Mouse (Mus musculus): ENCODE results near the gene Slc27a3.

DNA sequence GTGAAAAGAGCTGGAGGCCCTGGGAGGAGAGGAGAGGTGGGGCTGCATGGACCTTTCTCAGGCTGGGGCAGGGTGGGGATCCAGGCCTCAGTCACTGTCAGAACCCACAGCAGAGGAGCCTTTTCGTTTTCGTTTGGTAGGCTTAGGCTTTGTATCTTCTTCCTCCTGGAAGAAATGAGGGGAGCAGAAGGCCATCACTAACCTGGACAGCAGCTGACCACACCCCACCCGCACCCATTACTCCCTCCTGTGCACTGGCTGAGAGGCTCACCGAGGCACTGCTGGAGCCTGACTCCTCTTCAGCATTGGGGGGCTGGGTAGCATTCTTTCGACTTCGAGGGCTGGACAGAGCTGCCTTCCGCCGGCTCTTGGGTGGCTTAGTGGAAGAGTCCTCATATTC lies 2.2 kb upstream of the Slc27a3 start:
- TF ChIP-seq CTCF (IDR thresholded peaks at IDR 0.05; ENCODE audit: control insufficient read depth, insufficient read depth, low read length) (no peak), POLR2A (IDR thresholded peaks at IDR 0.05; ENCODE audit: borderline replicate concordance, control insufficient read depth, low read depth, low read length) (no peak)

Measured in bone marrow, adult 2 months (tissue).